Mouse (Mus musculus): ENCODE results near the gene Gm11042. TPM values are rescaled to one million over a fixed set of nuclear protein-coding genes. Genes with fewer than 3 reads are reported as not detected.

Gene Gm11042
- total RNA-seq (2021) = not detected in 2 replicates
- long read RNA-seq, experiment 1 = 0 reads
- long read RNA-seq, experiment 2 = 0 reads

DNA sequence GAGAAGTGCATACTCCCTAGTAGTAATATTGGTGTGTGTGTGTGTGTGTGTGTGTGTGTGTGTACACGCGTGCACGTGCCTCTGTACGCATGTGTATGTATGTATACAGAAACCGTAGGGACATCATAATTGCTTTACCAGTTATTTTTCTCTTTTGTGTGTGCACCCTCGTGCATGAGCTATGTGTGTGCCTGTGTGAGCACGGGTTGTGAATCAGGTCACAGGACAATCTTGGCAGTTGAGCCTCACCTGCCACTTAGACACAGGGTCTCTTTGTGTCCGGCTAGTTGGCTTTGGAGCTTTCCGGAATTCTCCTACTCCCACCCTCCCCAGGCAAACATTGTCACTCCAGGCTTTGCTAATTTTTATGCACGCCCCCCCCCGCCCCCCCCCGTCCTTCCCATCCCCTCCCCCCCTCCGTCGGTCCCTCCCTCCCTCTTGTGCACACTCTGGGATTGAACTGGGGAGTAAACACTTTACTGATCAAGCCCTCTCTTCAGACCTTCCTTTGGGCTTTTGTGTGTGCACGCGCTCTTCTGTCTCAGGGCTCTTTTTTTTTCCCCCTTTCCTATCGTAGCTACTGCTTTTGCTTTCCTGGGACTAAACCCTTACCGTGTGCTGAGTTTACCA lies at the start of gene Gm11042:
Gene Gm11042 (minus strand): TSS at position 51 of the 630 bp plus-strand sequence.
- no peak for DNase-seq

DNA sequence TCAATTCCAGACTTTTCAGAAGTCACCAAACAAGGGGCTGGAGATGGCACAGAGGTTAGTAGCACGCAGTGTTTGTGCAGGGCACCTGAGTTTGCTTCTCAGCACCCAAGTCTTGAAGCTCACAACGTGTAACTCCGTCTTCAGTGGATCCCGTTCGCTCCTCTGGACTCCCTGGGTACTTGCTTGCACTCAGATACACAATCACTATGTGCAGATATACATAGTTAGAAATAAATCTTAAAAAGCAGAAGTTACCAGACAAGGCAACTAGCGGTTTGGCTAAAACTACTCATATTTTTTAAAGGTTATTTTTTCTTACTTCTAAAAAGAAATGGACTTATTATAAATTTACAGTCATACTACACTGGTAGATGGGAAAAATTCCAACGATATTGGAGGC lies 48.3 kb upstream of the Gm11042 start:
- no peak for DNase-seq

DNA sequence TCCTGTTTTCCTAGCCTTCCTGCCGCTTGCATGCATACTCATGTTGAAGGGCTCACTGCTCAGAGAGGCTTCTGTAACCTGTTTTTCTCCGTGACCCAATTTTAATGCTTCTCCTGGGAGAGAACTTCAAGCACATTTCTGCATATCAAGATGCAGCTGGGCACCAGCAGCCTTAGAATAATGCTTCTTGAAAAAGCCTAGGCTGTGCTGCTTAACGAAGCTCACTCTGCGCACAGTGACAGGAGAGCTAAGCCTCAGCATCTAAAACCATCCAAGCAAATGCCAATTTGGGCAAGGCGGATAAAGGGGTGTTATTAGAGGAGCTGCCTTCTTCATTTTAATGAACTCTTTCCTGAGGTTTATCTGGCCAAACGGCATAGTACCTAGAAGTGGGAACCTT lies 46.9 kb upstream of the Gm11042 start:
- DNase-seq = no peak

DNA sequence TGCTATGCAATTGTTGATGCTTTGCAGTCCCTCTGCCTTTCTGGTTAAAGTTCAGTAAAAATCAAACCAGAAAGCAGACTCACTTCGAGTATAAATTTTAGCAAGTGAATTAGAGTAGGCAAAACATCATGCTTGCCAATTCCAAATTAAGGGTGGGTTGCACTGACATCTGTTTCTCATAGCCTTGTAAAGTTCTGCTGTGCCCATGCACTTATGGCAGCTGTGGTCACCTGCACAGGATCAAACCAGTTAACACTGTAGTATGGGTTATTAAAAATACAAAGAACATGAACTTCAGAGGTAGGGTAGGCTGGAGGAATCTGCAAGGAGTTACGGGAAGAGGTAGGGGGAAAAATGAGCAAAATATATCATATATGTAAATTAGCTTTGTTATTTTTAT lies 46.3 kb upstream of the Gm11042 start:
- no peak for DNase-seq

DNA sequence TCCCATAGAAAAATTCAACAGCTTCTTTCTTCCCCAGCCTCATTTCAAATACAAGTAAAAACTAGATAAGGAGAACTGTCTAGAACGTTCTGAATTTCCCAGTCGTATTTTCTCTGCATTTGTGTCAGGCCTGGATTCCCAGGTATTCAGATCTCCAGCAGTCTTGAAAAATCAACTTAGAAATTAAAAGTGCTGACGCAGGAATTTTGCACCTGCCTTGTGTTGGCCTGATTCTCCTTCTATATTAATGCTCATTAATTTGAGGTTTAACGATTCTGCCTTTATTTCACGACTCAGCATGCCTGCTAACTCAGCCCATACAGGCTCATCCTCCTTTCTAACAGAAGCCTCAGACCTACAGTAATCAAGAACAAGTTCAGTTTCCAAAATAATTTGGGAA lies 43.6 kb upstream of the Gm11042 start:
- no peak for DNase-seq

DNA sequence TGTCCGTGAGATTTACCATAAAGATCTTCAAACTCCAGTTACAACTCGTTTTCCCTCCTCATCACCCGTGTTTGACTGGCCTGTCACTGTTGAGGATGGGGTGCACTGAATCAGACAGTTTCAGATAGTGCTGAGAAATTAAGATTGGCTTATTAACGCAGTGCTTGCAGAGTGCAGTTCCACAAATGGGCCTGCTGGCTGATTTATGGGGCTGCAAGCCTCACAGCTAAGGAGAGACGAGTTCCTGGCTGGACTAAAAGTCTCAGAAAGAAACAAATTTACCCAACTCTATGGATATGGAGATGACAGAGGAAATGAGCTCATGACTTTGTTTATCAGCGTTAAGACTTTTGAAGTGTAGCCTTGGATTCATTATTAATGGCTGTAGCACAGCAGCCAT lies 41.6 kb upstream of the Gm11042 start:
- no peak for DNase-seq

DNA sequence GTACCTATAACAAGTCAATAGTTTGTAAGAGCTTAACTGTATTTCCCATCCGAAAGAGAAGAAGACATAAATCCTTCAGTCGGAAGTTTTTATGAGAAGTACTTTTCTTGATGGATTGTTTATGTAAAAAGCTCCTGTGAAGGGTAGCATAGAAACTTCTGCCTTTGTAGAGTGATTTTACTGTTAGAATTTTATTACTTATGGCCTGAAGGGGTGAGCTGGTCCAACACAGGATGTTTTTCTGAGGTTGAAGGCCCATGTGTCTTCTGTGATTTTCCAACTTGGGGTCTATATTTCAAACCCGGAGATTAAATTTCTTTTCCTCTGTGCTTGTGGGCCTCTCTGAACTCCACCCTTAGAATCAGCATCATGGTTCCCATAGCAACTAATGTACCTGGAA lies 26.5 kb upstream of the Gm11042 start:
- no peak for DNase-seq

DNA sequence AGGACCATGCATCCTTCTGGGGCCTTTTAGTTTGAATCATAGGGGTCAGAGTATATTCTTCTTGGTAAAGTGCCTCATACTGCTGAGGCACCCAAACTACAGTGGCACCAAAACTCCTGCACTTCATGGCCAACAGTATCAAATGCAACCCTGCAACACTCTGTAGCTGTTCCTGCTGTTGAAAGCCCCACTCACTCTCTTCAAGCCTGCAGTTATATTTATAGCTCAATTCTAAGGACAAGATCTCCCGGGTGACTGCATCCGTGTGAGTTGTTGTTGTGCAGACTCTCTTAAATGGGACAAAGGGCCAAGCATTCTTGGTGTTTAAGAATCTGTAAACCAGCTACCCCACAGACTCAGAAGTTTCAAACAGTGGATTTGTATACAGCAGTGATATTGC lies 23.9 kb upstream of the Gm11042 start:
- no peak for DNase-seq

DNA sequence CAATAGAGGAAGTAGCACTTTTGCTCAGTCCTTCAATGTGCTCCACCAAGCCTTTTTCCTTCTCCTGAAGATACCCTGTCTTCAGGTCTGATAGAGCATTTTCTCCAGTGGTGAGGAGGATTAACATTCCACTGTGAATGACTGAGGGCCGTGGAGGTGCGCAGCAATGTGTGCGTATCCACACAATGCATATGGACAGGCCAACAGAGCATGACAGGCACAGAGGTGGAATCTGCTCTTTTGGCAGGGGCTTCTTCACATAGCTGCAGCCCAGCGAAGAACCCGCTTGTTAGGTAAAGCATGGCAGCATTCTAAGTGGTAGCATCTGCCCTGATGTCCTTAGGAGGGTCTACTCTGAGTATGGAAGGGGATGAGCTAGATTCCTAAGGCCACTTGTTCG lies 17.5 kb upstream of the Gm11042 start:
- no peak for DNase-seq

DNA sequence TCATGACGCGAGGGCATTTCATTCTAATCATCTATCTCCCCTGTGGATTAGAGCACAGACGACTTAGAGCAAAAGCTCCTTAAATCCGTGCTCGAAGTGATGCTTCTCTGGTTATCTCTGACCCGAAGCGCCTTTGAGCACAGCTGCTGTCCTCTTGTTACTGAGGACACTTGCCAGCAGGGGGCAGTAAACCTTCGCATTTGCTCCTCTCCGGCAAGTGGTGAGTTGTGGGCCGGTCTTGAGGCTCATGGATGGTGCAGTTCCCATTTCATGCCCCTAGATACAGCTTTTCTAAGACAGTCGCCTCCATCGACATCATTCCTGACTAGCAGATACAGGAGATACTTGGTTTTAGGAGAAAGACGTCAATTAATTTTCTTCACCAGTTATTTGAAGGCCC lies 16.8 kb upstream of the Gm11042 start:
- peak; percentile 83 for DNase-seq

DNA sequence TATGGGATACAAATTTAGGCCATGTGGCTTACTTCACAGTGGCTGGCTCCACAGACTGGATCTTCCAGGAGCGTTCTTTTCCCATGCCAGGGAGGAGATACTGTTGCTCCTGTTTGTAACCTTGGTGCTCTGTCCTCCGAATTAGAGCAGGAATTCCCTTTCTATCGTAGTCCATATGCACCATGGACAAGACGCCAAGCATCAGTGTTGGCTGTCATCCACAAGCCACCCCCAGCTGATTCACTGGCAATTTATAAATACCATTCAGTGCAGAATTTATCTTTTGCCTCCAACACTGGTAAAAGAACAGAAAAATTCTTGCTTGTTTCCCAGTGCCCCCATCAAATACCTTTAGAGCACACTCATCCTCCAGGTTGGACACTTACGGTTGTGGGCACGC lies 13.6 kb upstream of the Gm11042 start:
- DNase-seq = no peak

DNA sequence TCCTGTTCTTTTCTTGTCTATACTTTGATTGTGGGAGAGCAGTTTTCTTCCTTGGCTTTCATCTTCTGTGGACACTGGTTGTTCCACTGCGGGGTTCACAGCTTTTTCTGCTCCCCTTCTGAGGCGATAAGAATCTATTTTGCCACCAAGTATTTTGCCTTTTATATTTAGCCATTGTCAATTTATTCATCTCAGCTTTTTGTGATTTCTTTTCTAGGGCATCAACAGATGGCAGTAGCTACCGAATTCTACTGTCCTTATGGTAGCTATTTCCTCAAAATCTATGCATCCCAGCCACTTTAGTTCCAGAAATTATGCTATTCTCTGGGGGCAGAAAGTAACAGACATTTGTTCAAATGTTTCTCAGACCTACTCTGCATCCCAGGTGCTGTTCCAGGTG lies 10.4 kb upstream of the Gm11042 start:
- no peak for DNase-seq

DNA sequence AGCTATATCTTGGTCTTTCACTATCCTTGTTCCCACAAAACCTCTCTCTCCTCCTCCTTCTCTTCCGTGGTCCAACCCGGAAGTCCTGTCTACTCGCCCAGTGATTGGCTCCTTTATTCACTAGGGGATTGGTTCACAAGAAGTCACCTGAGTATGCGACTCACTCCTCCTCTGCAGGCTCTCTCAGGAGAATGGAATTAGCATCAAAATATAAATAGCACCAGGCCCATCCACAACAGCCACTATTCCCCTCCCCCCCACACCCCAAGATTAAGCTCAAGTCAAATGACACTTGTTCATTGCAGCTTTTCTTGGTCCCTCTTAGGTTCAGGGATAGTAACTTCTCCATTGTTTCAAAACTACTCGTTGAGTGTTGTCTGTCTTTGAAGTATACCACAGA lies 5.8 kb upstream of the Gm11042 start:
- no peak for DNase-seq

DNA sequence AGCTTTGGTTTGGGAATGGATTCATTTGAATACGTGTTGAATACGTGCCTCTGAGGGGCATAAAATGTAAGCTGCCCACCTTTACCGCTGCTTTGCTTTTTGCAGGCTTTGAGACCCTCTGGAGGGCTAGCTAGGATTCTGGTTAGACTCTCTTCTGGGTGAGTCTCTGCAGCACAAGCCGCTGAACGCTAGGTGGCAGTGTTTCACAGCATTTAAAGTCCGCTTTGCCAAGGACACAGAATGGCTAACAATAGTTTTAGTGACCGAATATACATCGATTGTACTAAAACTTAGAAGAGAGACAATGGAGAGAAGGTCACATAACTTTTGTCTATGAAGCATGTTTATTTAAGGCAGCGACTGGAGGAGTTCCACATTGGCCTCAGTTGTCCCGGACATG lies 4.1 kb upstream of the Gm11042 start:
- peak; percentile 74 for DNase-seq

DNA sequence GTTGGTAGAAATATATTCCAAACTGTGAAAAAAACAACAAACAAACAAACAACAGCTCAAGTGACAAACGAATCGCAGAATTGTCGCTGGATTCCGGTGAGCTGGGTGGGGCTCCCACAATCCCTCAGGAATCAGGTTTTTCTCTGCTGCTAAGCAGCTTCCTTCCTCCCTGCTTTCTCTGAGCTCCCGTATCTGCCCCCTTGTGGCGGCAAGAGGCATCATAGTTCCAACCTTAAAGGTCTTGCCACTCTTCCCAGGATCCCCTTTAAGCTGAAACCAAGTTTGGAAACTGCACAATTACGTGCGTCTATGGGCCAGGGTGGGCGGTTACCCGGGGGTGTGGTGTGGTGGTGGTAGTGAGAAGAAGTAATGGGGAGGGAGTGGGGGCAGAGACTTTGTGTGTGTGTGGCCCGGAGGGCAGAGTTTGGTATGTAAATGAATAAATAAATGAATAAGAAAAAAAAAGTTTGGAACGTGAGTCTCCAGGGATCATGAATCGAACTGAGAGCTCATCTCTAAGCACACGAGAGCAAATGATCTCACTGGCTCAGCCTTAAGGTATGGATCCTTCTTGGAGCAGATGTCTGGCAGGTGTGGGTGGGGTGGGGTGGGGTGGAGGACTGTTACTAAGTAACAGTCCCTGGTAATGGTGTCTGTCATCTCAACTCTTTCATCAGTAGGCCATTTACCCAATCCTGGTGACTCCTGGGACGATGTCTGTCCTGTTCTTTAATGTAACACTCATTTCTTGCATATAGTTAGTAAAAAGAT lies 980 bp upstream of the Gm11042 start:
- peak; percentile 85 for DNase-seq

DNA sequence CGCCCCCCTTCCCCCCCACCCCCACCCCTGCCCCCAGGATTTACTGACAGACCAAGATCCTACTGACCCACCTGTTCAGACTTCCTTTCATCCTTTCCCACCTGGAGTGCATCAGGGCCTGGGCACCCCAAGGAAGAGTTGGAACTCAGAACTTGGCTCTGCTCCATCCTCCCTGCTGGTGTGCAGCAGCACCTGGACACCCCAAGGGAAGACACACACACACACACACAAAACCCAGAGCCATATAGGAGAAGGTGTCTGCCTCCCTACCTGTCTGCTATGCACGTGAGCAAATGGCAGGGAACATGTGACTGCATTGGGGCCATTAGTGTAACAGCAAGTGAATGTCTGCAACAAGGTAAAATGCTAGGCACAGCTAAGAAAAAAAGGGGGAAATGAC lies 973 bp downstream of the Gm11042 start:
- no peak for DNase-seq

DNA sequence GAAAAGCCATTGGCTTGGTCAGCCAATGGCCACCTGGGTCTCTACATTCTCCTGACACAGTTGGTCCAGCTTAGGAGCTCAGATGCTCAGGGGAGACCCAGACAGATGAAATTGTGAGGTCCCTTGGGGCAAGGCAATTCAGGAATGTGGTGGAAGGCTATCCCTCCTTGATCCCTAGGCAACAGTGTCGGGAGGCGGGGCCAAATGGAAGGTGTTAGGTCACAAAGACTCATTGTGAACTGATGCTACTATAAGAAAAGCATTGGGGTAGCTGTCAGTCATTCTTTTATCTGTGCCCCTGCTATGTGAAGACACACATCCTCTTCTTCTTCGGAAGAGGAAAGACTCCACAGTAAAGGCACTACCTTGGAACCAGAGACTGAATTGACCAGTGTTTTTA lies 3.6 kb downstream of the Gm11042 start:
- no peak for DNase-seq

DNA sequence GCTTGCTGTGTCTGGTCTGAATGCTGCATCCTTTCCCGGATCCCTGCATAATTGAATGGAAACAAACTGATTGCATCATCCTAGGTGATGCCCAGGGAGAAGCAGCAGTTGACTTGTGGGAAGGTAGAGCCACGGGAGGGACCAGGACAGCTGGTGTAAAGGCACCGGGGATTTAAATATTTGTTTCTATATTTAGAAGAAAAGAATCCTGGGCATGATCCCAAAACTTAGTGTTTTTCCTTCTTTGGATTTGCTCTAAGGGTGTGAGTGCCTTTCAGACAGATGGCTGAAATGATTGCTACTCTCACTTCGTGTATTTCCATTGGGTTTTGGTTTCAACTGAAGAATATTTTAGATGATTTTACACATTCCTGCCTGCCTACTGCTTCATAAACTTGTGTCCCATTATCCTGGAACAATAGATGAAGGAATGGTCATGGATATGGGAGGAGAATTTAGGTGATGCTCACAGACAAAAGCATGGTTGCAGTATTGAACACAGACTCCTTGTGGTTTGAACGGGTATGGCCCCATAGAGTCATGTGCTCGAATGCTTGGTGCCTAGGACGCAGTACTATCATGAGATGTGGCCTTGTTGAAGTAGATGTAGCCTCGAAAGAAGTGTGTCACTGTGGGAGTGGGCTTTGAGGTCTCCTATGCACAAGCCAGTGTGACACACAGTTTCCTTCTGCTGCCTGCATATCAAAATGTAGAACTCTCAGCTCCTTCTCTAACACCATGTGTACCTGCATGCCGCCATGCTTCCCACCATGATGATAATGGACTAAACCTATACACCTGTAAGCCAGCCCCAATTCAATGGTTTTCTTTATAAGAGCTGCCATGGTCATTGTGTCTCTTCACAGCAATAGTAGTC lies 12.5 kb downstream of the Gm11042 start:
- no peak for DNase-seq

DNA sequence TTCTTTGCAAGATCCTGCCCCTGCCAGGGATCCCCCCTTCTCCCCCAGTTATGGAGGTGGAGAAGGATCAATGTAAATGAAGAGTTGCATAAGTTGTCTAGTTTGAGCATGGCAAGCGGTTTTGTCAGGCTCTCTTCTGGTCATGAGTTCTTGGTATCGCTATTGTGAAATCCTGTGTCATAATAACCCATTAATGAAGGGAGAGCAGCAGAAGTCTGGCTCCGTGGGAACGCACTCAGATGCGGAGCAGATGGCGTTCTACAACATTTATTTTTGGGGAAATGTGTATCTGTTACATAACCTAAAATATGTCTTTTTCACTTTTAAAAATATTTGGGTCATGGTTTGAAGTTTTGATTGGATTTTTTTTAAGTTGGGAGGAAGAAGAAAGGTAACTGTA lies 14.6 kb downstream of the Gm11042 start:
- no peak for DNase-seq

DNA sequence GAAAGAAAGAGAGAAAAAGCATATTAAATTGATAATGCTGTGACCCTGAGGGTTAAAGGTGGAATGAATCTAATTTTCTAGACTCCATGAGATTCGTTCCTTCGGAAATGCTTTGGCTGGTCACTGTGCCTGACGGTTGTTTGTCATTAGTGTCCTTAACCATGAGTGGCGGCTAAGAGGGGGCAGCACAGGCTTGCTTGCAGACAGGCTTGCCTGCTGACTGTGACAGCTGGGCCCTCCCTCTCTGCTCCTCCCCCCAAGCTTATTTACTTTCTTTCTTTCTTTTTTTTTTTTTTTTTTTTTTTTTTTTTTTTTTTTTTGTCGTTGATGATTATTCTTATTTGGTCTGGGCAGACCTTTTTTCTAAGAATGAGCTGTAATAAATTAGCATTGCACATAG lies 19.8 kb downstream of the Gm11042 start:
- no peak for DNase-seq

DNA sequence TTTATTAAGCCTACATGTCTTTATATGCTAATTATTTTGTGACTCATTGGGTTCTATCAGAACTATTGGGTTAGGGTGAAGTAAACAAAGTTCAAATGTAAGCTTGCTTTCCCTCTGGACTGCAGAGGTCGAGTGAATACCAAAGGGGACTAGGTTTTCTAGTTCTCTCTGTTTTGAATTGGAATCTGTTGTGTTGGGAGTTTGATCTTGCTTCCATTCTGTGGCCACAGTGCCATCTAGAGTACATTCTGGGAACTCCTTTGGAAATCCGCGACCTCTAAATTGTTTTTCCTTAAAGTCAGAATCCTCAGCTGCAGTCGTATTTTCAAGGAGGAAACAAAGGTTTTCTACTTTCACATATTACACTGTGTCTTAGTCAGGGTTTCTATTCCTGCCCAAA lies 22.6 kb downstream of the Gm11042 start:
- peak; percentile 29 for DNase-seq

DNA sequence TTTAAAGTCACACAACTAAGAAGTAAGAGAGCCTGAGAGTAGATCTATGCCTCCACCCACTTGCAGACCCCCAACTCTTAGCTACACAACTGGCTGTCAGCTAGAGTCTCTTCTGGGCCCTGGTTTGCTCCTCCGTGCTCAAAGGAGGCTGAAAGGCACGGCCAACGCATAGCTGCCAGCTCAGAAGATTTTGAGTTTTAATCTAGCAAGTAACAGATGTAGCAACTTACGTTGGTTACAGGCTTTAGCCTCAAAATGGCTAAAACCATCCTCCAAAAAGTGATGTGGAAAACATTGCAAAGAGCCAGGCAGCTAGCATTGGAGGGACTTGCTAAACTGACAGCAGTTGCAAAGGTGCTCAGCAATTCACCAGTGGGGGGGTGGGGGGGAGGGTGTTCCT lies 25.2 kb downstream of the Gm11042 start:
- no peak for DNase-seq

DNA sequence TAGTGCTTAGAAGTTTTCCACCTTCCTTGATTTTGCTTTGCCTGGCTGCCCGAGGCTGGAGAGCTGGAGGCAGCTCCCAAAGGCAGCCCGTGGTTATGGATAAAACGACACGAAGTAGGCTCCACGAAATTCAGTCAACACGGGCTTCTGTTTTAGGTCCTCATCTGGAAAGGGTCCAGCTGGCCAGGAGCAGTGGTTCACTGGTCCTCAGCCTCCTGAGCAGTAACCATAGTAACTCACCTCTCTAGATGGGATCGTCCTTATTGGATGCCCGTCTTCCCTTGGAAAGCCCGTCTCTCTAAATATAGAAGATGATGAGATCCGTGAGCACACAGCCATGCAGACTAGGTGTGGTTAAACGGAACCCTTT lies 31.5 kb downstream of the Gm11042 start:
- DNase-seq = no peak
